Comparison of ENCODE assay signal across 16 mouse cellular contexts in genomic region chr2:92034273-92034672, GRCm38 (mm10).
"Had no signal": no experiment of that assay in that cellular context is flagged by ENCODE, and none has a peak within 500 bp of the region (broad histone marks: within the 10 kb centered on the region; RNA-seq: fewer than 3 reads in every experiment).

No protein-coding gene starts in this region.

- ATAC-seq: inflammation-experienced regulatory T-cells, adult 6 months; midbrain, embryonic 16.5 days had no signal

- H3K9ac ChIP-seq: liver, embryonic 13.5 days; midbrain, embryonic 12.5 days; neural tube, embryonic 13.5 days had no signal

- H3K27me3 ChIP-seq: liver, embryonic 13.5 days; midbrain, embryonic 12.5 days; neural tube, embryonic 13.5 days had no signal

- H3K4me3 ChIP-seq: left cerebral cortex, adult 2 months; liver, embryonic 13.5 days; midbrain, embryonic 12.5 days; myocyte; neural tube, embryonic 13.5 days had no signal

- DNase-seq: kidney, adult 18-20 months; kidney, adult 9 months; kidney, postnatal 10 days; kidney, postnatal 36 days; layer of hippocampus, postnatal 36 days; liver, embryonic 13.5 days; lung, adult 2 months; thymus, adult 18-20 months; thymus, postnatal 36 days had no signal

- H3K9me3 ChIP-seq: liver, embryonic 13.5 days; midbrain, embryonic 12.5 days; neural tube, embryonic 13.5 days had no signal

- H3K27ac ChIP-seq: left cerebral cortex, adult 2 months; liver, embryonic 13.5 days; macrophage; midbrain, embryonic 12.5 days; neural tube, embryonic 13.5 days had no signal

- H3K4me2 ChIP-seq: liver, embryonic 13.5 days; midbrain, embryonic 12.5 days; neural tube, embryonic 13.5 days had no signal

- H3K4me1 ChIP-seq: liver, embryonic 13.5 days; neural tube, embryonic 13.5 days had no signal

- H3K36me3 ChIP-seq: liver, embryonic 13.5 days; midbrain, embryonic 12.5 days; neural tube, embryonic 13.5 days had no signal
